7 mouse cellular contexts compared by ENCODE assay signal in genomic region chr17:87601456-87602259, GRCm38 (mm10). TPM values are rescaled to one million over a fixed set of nuclear protein-coding genes. Genes with fewer than 3 reads are reported as not detected.
DNase-seq lines count a peak whose midpoint lies in the region.

No protein-coding gene starts in this region.

- intact Hi-C loops in gastrocnemius, postnatal 36 days (cut with DNase I): loop anchor here (5.0 kb wide), 1 partner anchor 66 kb away; no protein-coding TSS in a partner anchor

- no peak overlapping the region for H3K4me3 ChIP-seq in embryonic facial prominence, embryonic 10.5 days

- no peaks in the 10 kb centered on the region for H3K27me3 ChIP-seq in embryonic facial prominence, embryonic 10.5 days (replicated peaks; ENCODE audit: low read depth, poor library complexity, severe bottlenecking)

- DNase-seq in layer of hippocampus, postnatal 10 days (ENCODE audit: low spot score in 2 of 2): peak; percentile 47 to 56
- no peak for DNase-seq in layer of hippocampus, adult 9-11 months
- peak; percentile 14 for DNase-seq in Muller cell, postnatal 12 days (ENCODE audit: inconsistent ontology term)
- DNase-seq in embryonic facial prominence, embryonic 10.5 days (ENCODE audit: low spot score): peak; percentile 56
- peak; percentile 23 to 67 for DNase-seq in kidney, postnatal 36 days
- DNase-seq in naive thymus-derived CD4-positive, alpha-beta T cell, adult 2 months (ENCODE audit: low read depth): peak; percentile 84
- no peak for DNase-seq in gastrocnemius, postnatal 36 days

- WGBS in embryonic facial prominence, embryonic 10.5 days: 39% methylated on average over 14 of the region's 14 CpGs

- H3K4me1 ChIP-seq in embryonic facial prominence, embryonic 10.5 days: peaks cover 15% of the 10 kb centered on the region

- H3K9me3 ChIP-seq in embryonic facial prominence, embryonic 10.5 days: no peaks in the 10 kb centered on the region

- no peaks in the 10 kb centered on the region for H3K36me3 ChIP-seq in embryonic facial prominence, embryonic 10.5 days (replicated peaks)

- no peak overlapping the region for H3K27ac ChIP-seq in embryonic facial prominence, embryonic 10.5 days (replicated peaks)

RNA-seq across cellular contexts. Expression of gene Epcam, which starts 34.1 kb away (rescaled TPM):
- total RNA-seq in layer of hippocampus, postnatal 10 days (2021): 1 to 10 TPM in 1 of 2 experiments, under 1 TPM in 1; 0.25 to 1.3 TPM
- 76.2 and 81.0 TPM in 2 replicates for polyA plus RNA-seq in embryonic facial prominence, embryonic 10.5 days (2016; fragmentation: Nextera tagmentation; extraction: Ambion mirVana)
- total RNA-seq in gastrocnemius, postnatal 36 days (2021): not detected

Comparison
In these comparisons a context has a peak if more than half of its experiments do, and no peak if none do; other contexts are left out.
1. DNase-seq: peak in layer of hippocampus, postnatal 10 days (2 of 2), Muller cell, postnatal 12 days (single experiment), embryonic facial prominence, embryonic 10.5 days (single experiment), kidney, postnatal 36 days (2 of 2) and naive thymus-derived CD4-positive, alpha-beta T cell, adult 2 months (single experiment); none in layer of hippocampus, adult 9-11 months (single experiment) and gastrocnemius, postnatal 36 days (0 of 2).